Mouse (Mus musculus): ENCODE measurements around the gene Anapc10. TPM values are rescaled to one million over a fixed set of nuclear protein-coding genes. Genes with fewer than 3 reads are reported as not detected.
"Not testable (repeated sequence)": the region's sequence is repeated elsewhere in the genome, so short reads cannot be mapped to it uniquely, and the experiment has no call there.

The Anapc10 gene
- polyA plus RNA-seq, 1 experiment from 2014 or later, result 37.0 TPM

- not testable (repeated sequence) for H3K4me3 ChIP-seq (ENCODE audit: low read depth, low read length); H3K9ac ChIP-seq (replicated peaks; ENCODE audit: low read depth, low read length); H3K4me2 ChIP-seq (ENCODE audit: low read depth, low read length); H3K36me3 ChIP-seq (ENCODE audit: control insufficient read depth, insufficient read depth, low read length); H3K9me3 ChIP-seq (ENCODE audit: control insufficient read depth, low read length); ATAC-seq (ENCODE audit: low read depth); H3K27ac ChIP-seq (ENCODE audit: low read depth, low read length); H3K27me3 ChIP-seq (ENCODE audit: control insufficient read depth, insufficient read depth, low read length); H3K4me1 ChIP-seq (ENCODE audit: control insufficient read depth, insufficient read depth, low read length)
- 91% methylated on average over 2 of the region's 2 CpGs for WGBS
These were observed 83.3 kb downstream of the Anapc10 start for GRCm38 (mm10) chr8:79794873-79795272.

GRCm38 (mm10) chr8:79796690-79797089 is 85.1 kb downstream of the Anapc10 start:
- H3K36me3 ChIP-seq (ENCODE audit: control insufficient read depth, insufficient read depth, low read length), result no peaks in the 10 kb centered on the region
- no peak overlapping the region for H3K27ac ChIP-seq (ENCODE audit: low read depth, low read length)
- H3K4me2 ChIP-seq (ENCODE audit: low read depth, low read length), result no peak overlapping the region
- ATAC-seq (ENCODE audit: low read depth), result peak; percentile 70
- 56% methylated on average over 7 of the region's 7 CpGs for WGBS
- H3K4me3 ChIP-seq (ENCODE audit: low read depth, low read length), result no peak overlapping the region
- no peaks in the 10 kb centered on the region for H3K9me3 ChIP-seq (ENCODE audit: control insufficient read depth, low read length)
- no peaks in the 10 kb centered on the region for H3K4me1 ChIP-seq (ENCODE audit: control insufficient read depth, insufficient read depth, low read length)
- H3K9ac ChIP-seq (replicated peaks; ENCODE audit: low read depth, low read length), result no peak overlapping the region
- no peaks in the 10 kb centered on the region for H3K27me3 ChIP-seq (ENCODE audit: control insufficient read depth, insufficient read depth, low read length)

- Histone ChIP-seq H3K4me1 (ENCODE audit: control insufficient read depth, insufficient read depth, low read length) (no peaks in the 10 kb centered on the region), H3K36me3 (ENCODE audit: control insufficient read depth, insufficient read depth, low read length) (no peaks in the 10 kb centered on the region), H3K27ac (ENCODE audit: low read depth, low read length) (no peak overlapping the region), H3K4me3 (ENCODE audit: low read depth, low read length) (no peak overlapping the region), H3K9me3 (ENCODE audit: control insufficient read depth, low read length) (no peaks in the 10 kb centered on the region), H3K4me2 (ENCODE audit: low read depth, low read length) (no peak overlapping the region), H3K27me3 (ENCODE audit: control insufficient read depth, insufficient read depth, low read length) (no peaks in the 10 kb centered on the region), H3K9ac (replicated peaks; ENCODE audit: low read depth, low read length) (no peak overlapping the region)
- 91% methylated on average over 6 of the region's 6 CpGs for WGBS
- ATAC-seq (ENCODE audit: low read depth), result no peak
These were observed 92.9 kb downstream of the Anapc10 start for GRCm38 (mm10) chr8:79804499-79804898.

GRCm38 (mm10) chr8:79806971-79807370 is 95.4 kb downstream of the Anapc10 start:
- no peak overlapping the region for H3K27ac ChIP-seq (ENCODE audit: low read depth, low read length)
- 39% methylated on average over 6 of the region's 6 CpGs for WGBS
- no peaks in the 10 kb centered on the region for H3K9me3 ChIP-seq (ENCODE audit: control insufficient read depth, low read length)
- no peaks in the 10 kb centered on the region for H3K4me1 ChIP-seq (ENCODE audit: control insufficient read depth, insufficient read depth, low read length)
- H3K4me3 ChIP-seq (ENCODE audit: low read depth, low read length), result no peak overlapping the region
- no peak overlapping the region for H3K4me2 ChIP-seq (ENCODE audit: low read depth, low read length)
- no peak for ATAC-seq (ENCODE audit: low read depth)
- no peaks in the 10 kb centered on the region for H3K27me3 ChIP-seq (ENCODE audit: control insufficient read depth, insufficient read depth, low read length)
- H3K36me3 ChIP-seq (ENCODE audit: control insufficient read depth, insufficient read depth, low read length), result no peaks in the 10 kb centered on the region
- no peak overlapping the region for H3K9ac ChIP-seq (replicated peaks; ENCODE audit: low read depth, low read length)

- Histone ChIP-seq H3K4me3 (ENCODE audit: low read depth, low read length) (no peak overlapping the region), H3K27me3 (ENCODE audit: control insufficient read depth, insufficient read depth, low read length) (no peaks in the 10 kb centered on the region), H3K27ac (ENCODE audit: low read depth, low read length) (no peak overlapping the region), H3K9me3 (ENCODE audit: control insufficient read depth, low read length) (no peaks in the 10 kb centered on the region), H3K36me3 (ENCODE audit: control insufficient read depth, insufficient read depth, low read length) (no peaks in the 10 kb centered on the region), H3K9ac (replicated peaks; ENCODE audit: low read depth, low read length) (no peak overlapping the region), H3K4me1 (ENCODE audit: control insufficient read depth, insufficient read depth, low read length) (no peaks in the 10 kb centered on the region), H3K4me2 (ENCODE audit: low read depth, low read length) (no peak overlapping the region)
- 93% methylated on average over 5 of the region's 5 CpGs for WGBS
- no peak for ATAC-seq (ENCODE audit: low read depth)
These were observed 114.9 kb downstream of the Anapc10 start for GRCm38 (mm10) chr8:79826534-79826933.

Other genes with a start within 250 kb of the Anapc10 start
- gene Otud4, start 72.2 kb upstream of the Anapc10 start, polyA plus RNA-seq (2014; fragmentation: Nextera tagmentation; extraction: Ambion mirVana), result 21.1 and 21.8 TPM in 2 replicates
- 90.9 and 106 TPM in 2 replicates for gene Abce1, start 80 bp upstream of the Anapc10 start, polyA plus RNA-seq (2014; fragmentation: Nextera tagmentation; extraction: Ambion mirVana)